Mouse (Mus musculus) lung, adult 2 months (tissue): ENCODE results near the gene Pkn2.

Experiments used
- CTCF ChIP-seq: fragments of 200-500 bp; IDR thresholded peaks from 2 replicates; pipeline ENCODE4 v1.5.1; 2011; ENCODE audit warnings: mild to moderate bottlenecking, low read length, control low read depth; ENCODE audit not compliant: insufficient read depth
- POLR2A ChIP-seq: fragments of 200-500 bp; IDR thresholded peaks from 2 replicates; pipeline ENCODE4 v1.6.1; 2011; ENCODE audit warnings: low read depth, mild to moderate bottlenecking, control low read depth, low read length, borderline replicate concordance; ENCODE audit errors: extremely low read depth

DNA sequence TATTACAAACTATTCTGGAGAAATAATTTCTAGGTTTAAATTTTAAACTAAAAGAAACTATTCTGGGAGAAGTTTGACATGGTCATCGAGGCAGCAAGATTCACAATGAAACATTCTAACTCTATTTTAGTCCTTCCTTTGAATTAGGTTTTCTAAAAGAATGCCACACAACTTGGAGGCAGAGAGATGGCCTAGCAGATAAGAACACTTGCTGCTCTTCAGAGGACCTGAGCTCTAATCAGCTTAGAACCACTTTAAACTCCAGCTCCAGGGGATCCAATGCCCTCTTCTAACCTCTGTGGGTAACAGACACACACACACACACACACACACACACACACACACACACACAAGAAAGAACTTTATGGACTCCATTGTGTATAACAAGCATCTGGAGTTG lies 31.5 kb upstream of the Pkn2 start:
- TF ChIP-seq CTCF (no peak), POLR2A (no peak)
